Mouse (Mus musculus): ENCODE measurements around the gene Mks1. TPM values are rescaled to one million over a fixed set of nuclear protein-coding genes. Genes with fewer than 3 reads are reported as not detected.

The Mks1 gene
- polyA plus RNA-seq (2017; shearing (Covaris generic)): 15.2 TPM

DNA sequence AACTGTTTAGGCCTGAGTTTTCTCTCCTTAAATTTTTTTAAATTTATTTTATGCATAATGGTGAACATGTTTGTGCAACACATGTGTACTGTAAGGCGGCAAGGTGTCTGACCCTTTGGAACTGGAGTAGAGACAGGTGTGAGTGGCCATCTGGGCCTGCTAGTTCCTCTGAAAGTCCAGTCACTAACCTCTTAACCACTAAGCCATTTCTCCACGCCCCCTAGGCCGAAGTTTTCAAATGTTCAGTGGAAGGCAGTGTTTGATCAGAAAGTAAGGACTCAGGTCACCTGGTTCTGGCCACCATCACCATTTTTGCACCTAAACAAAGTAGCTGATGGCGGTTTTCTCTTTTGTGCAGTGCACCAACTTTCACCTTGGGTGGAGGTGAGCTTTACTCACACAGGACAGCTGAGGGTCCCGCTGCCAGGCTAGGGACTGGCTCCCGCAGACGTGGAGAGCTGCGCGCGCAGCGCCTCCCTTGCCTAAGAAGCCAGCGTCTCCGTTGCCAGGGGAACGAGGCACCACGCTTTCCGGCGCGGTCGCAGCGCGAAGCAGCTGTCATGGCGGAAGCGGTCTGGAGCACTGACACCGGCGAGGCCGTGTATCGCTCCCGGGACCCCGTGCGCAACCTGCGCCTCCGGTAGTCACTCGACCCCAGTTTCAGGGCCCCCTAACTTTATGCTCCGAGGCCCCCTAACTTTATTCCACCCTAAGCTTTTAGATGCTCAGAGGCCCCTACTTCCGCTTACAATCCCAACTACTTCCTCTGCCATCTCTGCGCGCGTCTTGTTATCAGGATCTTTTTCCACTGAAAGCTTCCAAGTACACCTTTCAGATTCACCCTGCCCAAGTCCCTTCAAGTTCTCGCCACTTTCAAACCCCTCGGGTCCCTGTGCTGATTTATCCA, at the start of gene Mks1:
Gene Mks1, plus strand, starts transcription at position 526 of the 907 bp plus-strand sequence.

DNA sequence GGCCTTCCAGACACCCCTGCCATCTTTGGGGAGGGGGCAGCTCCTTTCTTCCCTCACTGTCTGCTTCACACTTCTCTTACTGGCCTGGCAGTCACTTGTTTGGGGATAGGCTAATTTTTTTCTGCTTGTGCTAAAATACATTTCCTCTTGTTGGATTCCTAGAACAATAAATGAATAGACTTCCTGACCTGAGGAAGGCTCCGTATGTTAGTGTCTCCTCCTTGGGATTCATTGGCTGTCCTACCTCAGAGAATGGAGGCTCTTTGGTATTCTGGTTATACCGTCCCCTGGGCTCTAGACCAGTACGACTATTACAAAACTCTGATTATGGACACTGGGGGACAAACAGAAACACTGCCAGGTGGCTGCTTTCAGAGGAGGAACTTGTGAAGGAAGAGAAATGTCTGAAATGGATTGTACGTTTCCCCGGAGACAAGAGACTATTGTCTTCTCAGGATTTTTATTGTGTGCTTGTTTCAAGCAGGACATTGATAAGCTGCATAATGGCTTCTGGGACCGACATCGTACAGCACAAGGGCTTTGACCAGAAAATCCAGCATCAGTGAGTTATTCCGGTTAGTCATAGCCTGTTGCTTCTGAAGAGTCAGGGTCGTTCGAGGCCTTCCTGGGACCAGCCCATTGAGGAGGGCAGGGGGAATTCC, 24.6 kb upstream of the Mks1 start, which contains the start of gene Lpo:
Gene Lpo, minus strand, starts transcription at position 51 of the 662 bp plus-strand sequence.

DNA sequence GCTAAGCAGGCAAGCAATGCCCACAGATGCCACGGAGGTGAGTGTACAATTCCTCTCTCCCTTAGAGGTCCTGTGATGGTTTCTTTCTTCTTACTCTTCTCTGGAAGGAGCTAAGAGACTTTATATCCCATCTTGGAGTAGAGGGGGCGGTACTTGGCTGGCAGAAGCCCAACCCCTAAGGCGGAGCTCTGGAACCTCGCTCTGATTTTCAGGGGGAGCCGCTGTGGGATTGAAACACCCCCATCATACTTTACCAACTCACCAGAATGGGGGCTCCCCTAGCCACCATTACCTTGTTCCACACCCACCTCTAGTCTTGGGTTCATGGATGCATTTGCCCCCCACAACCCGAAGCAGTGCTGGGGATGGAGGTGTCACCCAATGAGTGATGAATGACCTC, 22.4 kb downstream of the Mks1 start, which contains the start of gene Epx:
Gene Epx, minus strand, starts transcription at position 101 of the 400 bp plus-strand sequence.

DNA sequence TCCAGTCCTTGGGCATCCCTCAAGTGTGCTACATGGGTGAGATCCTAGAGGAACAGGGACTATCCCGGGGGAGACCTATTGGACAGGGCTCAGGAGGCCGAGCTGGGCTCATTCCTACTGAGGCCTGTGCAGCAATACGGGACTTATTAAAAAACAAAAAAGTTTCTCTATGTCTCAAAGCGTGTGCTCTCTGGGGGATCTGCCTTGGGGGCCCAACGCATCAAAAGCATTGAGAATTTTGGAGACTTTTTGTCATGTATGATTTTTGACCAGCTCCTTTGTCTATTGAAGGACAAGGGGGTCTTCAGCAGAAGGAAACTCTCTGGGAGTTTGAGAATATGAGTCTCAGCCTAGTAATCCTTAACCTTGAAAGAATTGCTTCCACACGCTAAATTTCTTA, 39.2 kb downstream of the Mks1 start, which contains the start of gene Olfr462:
Gene Olfr462, minus strand, starts transcription at position 101 of the 400 bp plus-strand sequence.

DNA sequence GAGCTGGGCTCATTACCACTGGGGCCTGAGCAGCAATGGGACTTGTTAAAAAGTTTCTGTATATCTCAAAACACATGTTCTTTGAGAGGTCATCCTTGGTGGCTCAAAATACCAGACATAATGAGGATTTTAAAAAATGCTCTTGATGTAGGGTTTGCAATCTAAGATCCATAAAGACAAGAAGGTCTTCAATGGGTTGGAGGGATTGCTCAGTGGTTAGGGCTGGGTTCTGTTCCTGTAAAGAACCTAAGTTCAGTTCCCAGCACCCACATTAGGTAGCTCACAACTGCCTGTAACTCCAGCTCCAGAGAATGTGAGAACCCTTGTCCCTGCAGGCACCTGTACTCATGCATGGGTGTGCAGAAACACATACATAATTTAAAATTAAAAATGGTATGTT, 44.3 kb downstream of the Mks1 start, which contains the start of gene Olfr463:
Gene Olfr463, minus strand, starts transcription at position 101 of the 400 bp plus-strand sequence.

Other genes starting within 250 kb of the Mks1 start
- gene Hsf5, start 236.1 kb upstream of the Mks1 start, polyA plus RNA-seq (2017; shearing (Covaris generic)): not detected
- 44.6 TPM for gene Rnf43, start 190.5 kb upstream of the Mks1 start, polyA plus RNA-seq (2017; shearing (Covaris generic))
- gene Supt4a, start 115.7 kb upstream of the Mks1 start, polyA plus RNA-seq (2017; shearing (Covaris generic)): 518 TPM
- gene Tspoap1, start 92.7 kb upstream of the Mks1 start, polyA plus RNA-seq (2017; shearing (Covaris generic)): 6.9 TPM
- not detected for gene Mpo, start 59.6 kb upstream of the Mks1 start, polyA plus RNA-seq (2017; shearing (Covaris generic))
- not detected for gene Lpo, start 24.9 kb upstream of the Mks1 start, polyA plus RNA-seq (2017; shearing (Covaris generic))
- gene Epx, start 22.3 kb downstream of the Mks1 start, polyA plus RNA-seq (2017; shearing (Covaris generic)): not detected
- gene Olfr462, start 39.1 kb downstream of the Mks1 start, polyA plus RNA-seq (2017; shearing (Covaris generic)): not detected
- gene Olfr463, start 44.2 kb downstream of the Mks1 start, polyA plus RNA-seq (2017; shearing (Covaris generic)): not detected
- not detected for gene Olfr464, start 67.8 kb downstream of the Mks1 start, polyA plus RNA-seq (2017; shearing (Covaris generic))
- gene Dynll2, start 134.3 kb downstream of the Mks1 start, polyA plus RNA-seq (2017; shearing (Covaris generic)): 8.5 TPM
- gene Srsf1, start 194.2 kb downstream of the Mks1 start, polyA plus RNA-seq (2017; shearing (Covaris generic)): 83.7 TPM
- gene Vezf1, start 215.1 kb downstream of the Mks1 start, polyA plus RNA-seq (2017; shearing (Covaris generic)): 32.9 TPM
- 5.5 TPM for gene Cuedc1, start 244.8 kb downstream of the Mks1 start, polyA plus RNA-seq (2017; shearing (Covaris generic))

Data from activated CD4-positive, CD25-positive, alpha-beta regulatory T cell, adult 9 weeks (primary cell).